Mouse (Mus musculus) kidney, embryonic 14.5 days (tissue): ENCODE measurements around the gene Duxbl3. TPM values are rescaled to one million over a fixed set of nuclear protein-coding genes. Genes with fewer than 3 reads are reported as not detected.

Experiments
- ATAC-seq: fragments of 200-750 bp; cut with Nextera tagmentation; 2 replicates; pipeline ENCODE4 v1.8.0; 2017; ENCODE audit warnings: moderate number of reproducible peaks, mild to moderate bottlenecking, moderate TSS enrichment, moderate library complexity; ENCODE audit not compliant: low FRiP score, low TSS enrichment
- H3K27ac ChIP-seq: fragments of 300-500 bp; sonication (generic); 2 replicates; pipeline ENCODE4 v1.5.1; 2014; ENCODE audit warnings: low read depth, mild to moderate bottlenecking, low read length, moderate library complexity, mixed read lengths
- H3K27me3 ChIP-seq: fragments of 300-500 bp; sonication (generic); 2 replicates; pipeline ENCODE4 v1.6.1; 2014; ENCODE audit warnings: mild to moderate bottlenecking, low read length; ENCODE audit not compliant: control insufficient read depth, insufficient read depth
- H3K36me3 ChIP-seq: fragments of 300-500 bp; sonication (generic); 2 replicates; pipeline ENCODE4 v1.6.1; 2014; ENCODE audit warnings: low read length, mixed read lengths; ENCODE audit not compliant: control insufficient read depth, insufficient read depth
- H3K4me1 ChIP-seq: fragments of 300-500 bp; sonication (generic); 2 replicates; pipeline ENCODE4 v1.6.1; 2014; ENCODE audit warnings: low read length, mixed read lengths; ENCODE audit not compliant: control insufficient read depth, insufficient read depth
- H3K4me2 ChIP-seq: fragments of 300-500 bp; sonication (generic); replicated peaks from 2 replicates; pipeline ENCODE4 v1.6.1; 2014; ENCODE audit warnings: low read depth, mild to moderate bottlenecking, low read length
- H3K4me3 ChIP-seq: fragments of 300-500 bp; sonication (generic); 2 replicates; pipeline ENCODE4 v1.5.1; 2014; ENCODE audit warnings: mild to moderate bottlenecking, low read length
- H3K9ac ChIP-seq: fragments of 300-500 bp; sonication (generic); 2 replicates; pipeline ENCODE4 v1.6.1; 2014; ENCODE audit warnings: low read depth, mild to moderate bottlenecking, low read length, moderate library complexity
- H3K9me3 ChIP-seq: fragments of 300-500 bp; sonication (generic); 2 replicates; pipeline ENCODE4 v1.6.1; 2016; ENCODE audit warnings: low read length; ENCODE audit not compliant: control insufficient read depth
- WGBS: fragments of 180-500 bp; shearing (Covaris S2); extraction: QIAGEN DNeasy Blood & Tissue Kit; methylation state at CpG from one replicate; pipeline ENCODE4 v1.1.7; 2014; 5-methylcytosine and 5-hydroxymethylcytosine counted together
- polyA plus RNA-seq: library from polyadenylated mRNA; unstranded; fragments of >200 nt; fragmentation: Nextera tagmentation; extraction: Ambion mirVana; gene quantifications from 2 replicates; pipeline ENCODE4 v1.2.1, GENCODE M21; 2014

The Duxbl3 gene
- polyA plus RNA-seq, 1 experiment from 2014 or later, result not detected

DNA sequence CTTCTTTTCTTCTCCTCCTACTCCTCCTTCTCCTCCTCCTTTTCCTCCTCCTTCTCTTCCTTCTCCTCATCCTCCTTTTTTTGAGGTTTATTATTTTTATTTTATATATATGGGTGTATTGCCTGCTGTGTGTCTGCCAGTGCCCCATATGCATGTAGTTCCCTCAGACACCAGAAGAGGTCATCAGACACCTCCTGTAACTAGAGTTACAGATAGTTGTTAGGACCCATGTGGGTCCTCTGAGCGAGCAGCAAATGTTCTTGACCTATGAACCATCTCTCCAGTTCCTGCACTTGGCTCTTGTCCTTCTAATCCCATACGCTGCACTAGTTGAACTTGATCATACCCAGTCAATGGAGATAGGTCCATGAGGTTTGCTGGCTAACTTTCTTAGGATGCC lies 48.3 kb downstream of the Duxbl3 start:
- Histone ChIP-seq H3K36me3 (no peaks in the 10 kb centered on the region), H3K4me1 (no peaks in the 10 kb centered on the region), H3K9me3 (no peaks in the 10 kb centered on the region), H3K27me3 (no peaks in the 10 kb centered on the region), H3K4me3 (no peak overlapping the region), H3K27ac (no peak overlapping the region), H3K4me2 (no peak overlapping the region), H3K9ac (no peak overlapping the region)
- no peak for ATAC-seq
- 41% methylated on average over 2 of the region's 2 CpGs for WGBS

DNA sequence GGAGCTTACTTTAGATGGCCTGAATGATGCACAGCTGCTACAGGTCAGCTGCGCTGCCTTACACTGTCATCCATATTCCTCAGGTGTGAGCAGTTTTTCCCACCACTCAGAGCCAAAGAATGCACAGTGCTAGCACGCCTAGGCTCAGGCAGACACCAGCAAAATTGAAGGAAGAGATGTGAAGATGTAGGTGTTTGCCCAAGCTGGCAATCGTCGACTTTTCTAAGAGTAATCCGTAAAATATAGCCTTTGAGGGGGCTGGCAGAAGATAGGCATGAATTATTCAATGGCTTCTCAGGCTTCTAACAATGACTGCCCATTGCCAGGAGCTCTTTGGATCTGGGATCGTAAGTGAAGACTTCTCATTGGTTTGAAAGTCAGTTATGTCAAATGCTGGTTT lies 51.1 kb downstream of the Duxbl3 start:
- Histone ChIP-seq H3K4me3 (no peak overlapping the region), H3K4me1 (no peaks in the 10 kb centered on the region), H3K27me3 (no peaks in the 10 kb centered on the region), H3K36me3 (no peaks in the 10 kb centered on the region), H3K4me2 (no peak overlapping the region), H3K27ac (no peak overlapping the region), H3K9me3 (no peaks in the 10 kb centered on the region), H3K9ac (no peak overlapping the region)
- WGBS, result 90% methylated on average over 6 of the region's 6 CpGs
- no peak for ATAC-seq

DNA sequence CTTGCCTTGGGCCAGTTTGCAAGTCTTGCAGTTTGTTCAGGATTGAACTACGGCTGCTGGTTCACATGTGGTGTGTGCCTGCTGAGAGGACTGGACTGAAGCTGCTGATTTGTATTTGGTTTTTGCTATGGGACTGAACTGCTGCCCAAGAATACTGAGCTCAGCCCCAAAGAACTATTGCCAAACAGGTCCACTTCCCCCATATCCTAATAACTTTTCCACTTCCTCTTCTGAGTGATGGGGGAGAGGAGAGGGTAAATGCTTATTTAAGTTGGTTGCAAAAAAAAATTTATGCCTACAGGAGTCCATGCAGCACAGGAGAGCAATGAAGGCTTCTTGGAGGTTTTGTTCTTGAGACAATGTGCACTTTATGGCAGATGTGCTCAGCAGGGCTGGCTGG lies 51.7 kb downstream of the Duxbl3 start:
- H3K4me1 ChIP-seq, result no peaks in the 10 kb centered on the region
- no peaks in the 10 kb centered on the region for H3K9me3 ChIP-seq
- ATAC-seq, result no peak
- H3K27me3 ChIP-seq, result no peaks in the 10 kb centered on the region
- no peak overlapping the region for H3K27ac ChIP-seq
- H3K4me2 ChIP-seq, result no peak overlapping the region
- no peak overlapping the region for H3K9ac ChIP-seq
- WGBS, result 83% methylated on average over 1 of the region's 1 CpGs
- no peak overlapping the region for H3K4me3 ChIP-seq
- no peaks in the 10 kb centered on the region for H3K36me3 ChIP-seq

DNA sequence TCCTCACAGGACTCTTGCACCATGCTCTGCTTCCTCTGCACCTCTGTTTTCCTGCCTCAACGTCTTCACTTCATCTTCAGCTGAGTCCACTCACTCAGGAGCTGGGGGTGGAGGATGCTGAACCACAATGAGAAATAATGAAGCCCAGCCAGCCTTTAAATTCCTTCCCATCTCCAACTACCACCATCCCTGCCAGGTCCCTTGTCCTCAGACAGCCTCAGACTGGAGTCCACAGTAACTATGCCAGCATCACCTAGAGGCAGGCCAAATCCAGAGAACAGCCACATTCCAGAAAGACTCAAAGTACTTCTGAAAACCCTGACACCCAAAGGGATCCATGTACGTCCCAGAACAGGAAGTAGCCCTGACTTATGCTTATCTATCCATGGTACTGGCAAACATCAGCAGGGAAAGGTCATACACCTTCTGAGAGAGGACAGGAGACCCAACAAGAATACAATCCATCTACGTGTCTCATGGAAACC lies 58.5 kb downstream of the Duxbl3 start:
- H3K9me3 ChIP-seq, result no peaks in the 10 kb centered on the region
- no peaks in the 10 kb centered on the region for H3K4me1 ChIP-seq
- H3K27me3 ChIP-seq, result no peaks in the 10 kb centered on the region
- no peak overlapping the region for H3K9ac ChIP-seq
- no peak overlapping the region for H3K27ac ChIP-seq
- no peak overlapping the region for H3K4me2 ChIP-seq
- H3K4me3 ChIP-seq, result no peak overlapping the region
- ATAC-seq, result no peak
- WGBS, result 75% methylated on average over 3 of the region's 3 CpGs
- no peaks in the 10 kb centered on the region for H3K36me3 ChIP-seq

Other genes with a start within 250 kb of the Duxbl3 start
- gene Gm9780, start 215.3 kb upstream of the Duxbl3 start, polyA plus RNA-seq, result 11.8 and 21.2 TPM in 2 replicates
- 41.4 and 41.7 TPM in 2 replicates for gene Tmem254c, start 190.6 kb upstream of the Duxbl3 start, polyA plus RNA-seq
- not detected in 2 replicates for gene Cphx2, start 176.4 kb upstream of the Duxbl3 start, polyA plus RNA-seq
- gene Cphx3, start 175.7 kb upstream of the Duxbl3 start, polyA plus RNA-seq, result not detected in 2 replicates
- gene Duxbl2, start 139.6 kb upstream of the Duxbl3 start, polyA plus RNA-seq, result 1.8 and 2.1 TPM in 2 replicates
- gene Plac9b, start 75.5 kb upstream of the Duxbl3 start, polyA plus RNA-seq, result 19.9 and 21.2 TPM in 2 replicates
- gene Tmem254b, start 50.9 kb upstream of the Duxbl3 start, polyA plus RNA-seq, result 18.6 and 29.4 TPM in 2 replicates